Mouse (Mus musculus) adrenal gland, adult (tissue): ENCODE results near the gene Ust.
A peak's percentile ranks its signal among the peaks of the same experiment; 100 is the strongest.

Source experiments
- DNase-seq, 2 experiments: peaks; one replicate each; pipeline ENCODE4 v3.0.0; 2022 to 2023; ENCODE audit warnings: low spot score in 1 of 2; ENCODE audit not compliant: inconsistent age in 2 of 2

Gene Ust

GRCm38 (mm10) chr10:8428787-8429778 is 89.5 kb downstream of the Ust start:
- no peak for DNase-seq

- peak in 1 of 2 experiments; percentile 36 for DNase-seq
Observed at GRCm38 (mm10) chr10:8427671-8428364, 90.8 kb downstream of the Ust start.

GRCm38 (mm10) chr10:8419496-8420009 is 99.1 kb downstream of the Ust start:
- no peak for DNase-seq

GRCm38 (mm10) chr10:8415474-8415873 is 103.2 kb downstream of the Ust start:
- DNase-seq, result no peak

- no peak for DNase-seq
Observed at GRCm38 (mm10) chr10:8415036-8415435, 103.6 kb downstream of the Ust start.

GRCm38 (mm10) chr10:8405141-8405540 is 113.5 kb downstream of the Ust start:
- peak in 1 of 2 experiments; percentile 11 for DNase-seq

- peak in 1 of 2 experiments; percentile 70 for DNase-seq
Observed at GRCm38 (mm10) chr10:8392226-8392625, 126.4 kb downstream of the Ust start.

- peak in 1 of 2 experiments; percentile 72 for DNase-seq
Observed at GRCm38 (mm10) chr10:8391264-8391748, 127.3 kb downstream of the Ust start.

- no peak for DNase-seq
Observed at GRCm38 (mm10) chr10:8388239-8388638, 130.4 kb downstream of the Ust start.

- no peak for DNase-seq
Observed at GRCm38 (mm10) chr10:8369894-8370500, 148.6 kb downstream of the Ust start.

- DNase-seq, result no peak
Observed at GRCm38 (mm10) chr10:8365816-8366215, 152.8 kb downstream of the Ust start.

- DNase-seq, result no peak
Observed at GRCm38 (mm10) chr10:8364182-8364581, 154.4 kb downstream of the Ust start.

GRCm38 (mm10) chr10:8363281-8363680 is 155.3 kb downstream of the Ust start:
- no peak for DNase-seq

GRCm38 (mm10) chr10:8358286-8359045 is 160.2 kb downstream of the Ust start:
- peak; percentile 14 to 56 for DNase-seq

- DNase-seq, result no peak
Observed at GRCm38 (mm10) chr10:8353534-8353933, 165.1 kb downstream of the Ust start.

- DNase-seq, result no peak
Observed at GRCm38 (mm10) chr10:8350626-8351025, 168.0 kb downstream of the Ust start.

GRCm38 (mm10) chr10:8347497-8347896 is 171.1 kb downstream of the Ust start:
- no peak for DNase-seq

GRCm38 (mm10) chr10:8342556-8342955 is 176.1 kb downstream of the Ust start:
- DNase-seq, result no peak

GRCm38 (mm10) chr10:8339645-8340428 is 178.8 kb downstream of the Ust start:
- no peak for DNase-seq

- no peak for DNase-seq
Observed at GRCm38 (mm10) chr10:8336601-8337000, 182.0 kb downstream of the Ust start.
